Mouse (Mus musculus) G1E (cell line): ENCODE measurements around the gene Clca3a1. TPM values are rescaled to one million over a fixed set of nuclear protein-coding genes. Genes with fewer than 3 reads are reported as not detected.
"Not testable (repeated sequence)": the region's sequence is repeated elsewhere in the genome, so short reads cannot be mapped to it uniquely, and the experiment has no call there.

Experiments
- ATAC-seq: 2 replicates; pipeline ENCODE4 v1.8.0; 2016; ENCODE audit warnings: mild to moderate bottlenecking; ENCODE audit not compliant: insufficient number of reproducible peaks, poor library complexity, low FRiP score, severe bottlenecking; ENCODE audit errors: extremely low read depth
- DNase-seq: peaks from one replicate; pipeline ENCODE4 v3.0.0; 2012; ENCODE audit warnings: low spot score
- H3K27me3 ChIP-seq: 2 replicates; pipeline ENCODE4 v1.6.1; 2012; ENCODE audit warnings: mild to moderate bottlenecking, low read length, inconsistent platforms; ENCODE audit not compliant: insufficient read depth
- H3K36me3 ChIP-seq: replicated peaks from 2 replicates; pipeline ENCODE3; 2012; ENCODE audit warnings: mild to moderate bottlenecking, inconsistent platforms
- H3K4me1 ChIP-seq: 2 replicates; pipeline ENCODE4 v1.6.1; 2012; ENCODE audit warnings: low read depth, low read length, inconsistent platforms, mixed read lengths; ENCODE audit not compliant: insufficient read depth
- H3K4me3 ChIP-seq: 2 replicates; pipeline ENCODE4 v1.5.1; 2012; ENCODE audit warnings: low read depth, mild to moderate bottlenecking, inconsistent platforms, low read length, moderate library complexity, mixed read lengths
- H3K9me3 ChIP-seq: replicated peaks from 2 replicates; pipeline ENCODE4 v1.6.1; 2012; ENCODE audit warnings: inconsistent platforms
- CTCF ChIP-seq: IDR thresholded peaks from 2 replicates; pipeline ENCODE4 v1.5.1; 2012; ENCODE audit warnings: low read depth, low read length, inconsistent platforms, mixed read lengths
- GATA1 ChIP-seq: IDR thresholded peaks from 2 replicates; pipeline ENCODE4 v1.6.1; 2012; ENCODE audit warnings: borderline replicate concordance, low read length, inconsistent platforms, mixed read lengths
- GATA2 ChIP-seq: IDR thresholded peaks from 2 replicates; pipeline ENCODE4 v1.6.1; 2012; ENCODE audit warnings: low read depth, low read length, inconsistent platforms, borderline replicate concordance
- POLR2AphosphoS5 ChIP-seq: IDR thresholded peaks from 2 replicates; pipeline ENCODE4 v1.6.1; 2012; ENCODE audit warnings: low read depth, low read length, inconsistent platforms; ENCODE audit not compliant: insufficient replicate concordance
- TAL1 ChIP-seq: conservative IDR thresholded peaks from 2 replicates; pipeline ENCODE4 v1.6.1; 2012; ENCODE audit warnings: low read depth, low read length, inconsistent platforms, mixed read lengths
- polyA plus RNA-seq: library from polyadenylated mRNA; stranded (reverse); fragments of >175 nt; gene quantifications from 2 replicates; pipeline ENCODE4 v1.2.3, GENCODE M21; 2012
- total RNA-seq, 2 experiments: library from RNA; stranded (forward) in 1 of 2; stranded (reverse) in 1 of 2; fragments of 200-1000 nt in 1 of 2; fragments of >200 nt in 1 of 2; fragmentation: Nextera tagmentation in 1 of 2; gene quantifications; 2 replicates each; pipeline ENCODE4 v1.2.3; 2014 to 2017

The Clca3a1 gene
- 61.1 and 62.3 TPM in 2 replicates for total RNA-seq (2014; fragmentation: Nextera tagmentation)
- total RNA-seq (2017) = 19.8 and 21.0 TPM in 2 replicates
- polyA plus RNA-seq = 1.2 and 1.8 TPM in 2 replicates

DNA sequence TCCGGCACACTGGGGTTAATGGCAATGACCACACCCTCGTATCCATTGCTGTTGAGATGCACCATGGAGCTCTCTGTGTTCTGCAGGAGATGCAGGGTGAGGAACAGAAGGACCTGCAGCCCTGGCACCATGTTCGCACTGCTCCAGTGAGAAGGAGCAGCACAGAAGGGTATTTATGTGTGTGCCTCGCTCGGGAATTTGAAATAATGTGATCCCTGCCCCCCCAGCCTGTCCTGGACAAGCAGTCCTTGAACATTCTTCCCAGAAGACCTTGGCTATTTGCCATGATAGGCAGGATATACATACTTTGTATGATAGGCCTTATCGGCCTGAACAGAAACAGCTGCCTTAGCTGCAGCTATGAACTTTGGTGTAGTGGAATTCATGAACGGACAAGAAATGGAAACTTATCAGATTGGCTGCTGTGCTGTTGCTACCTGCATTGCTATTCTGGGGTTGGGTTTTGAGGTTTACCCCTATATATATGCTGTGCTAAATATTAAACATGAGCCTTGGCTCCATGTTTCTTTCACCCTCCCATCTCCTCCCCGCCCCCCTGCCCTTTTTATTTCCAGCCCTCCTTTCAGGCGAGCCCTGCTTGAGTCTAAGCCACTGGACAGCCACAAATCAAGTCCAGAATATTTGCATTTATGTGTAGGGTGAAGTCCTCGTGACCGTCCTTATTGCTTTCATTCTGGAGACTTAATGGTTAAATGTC lies at the start of gene Clca3a1:
Clca3a1 (minus strand) TSS at position 386 of the 718 bp plus-strand sequence.
- TF ChIP-seq CTCF (no peak), TAL1 (peak; percentile 71)
- H3K4me3 ChIP-seq = peak within 1 kb of the TSS; percentile 61
- peak; percentile 88 for ATAC-seq

DNA sequence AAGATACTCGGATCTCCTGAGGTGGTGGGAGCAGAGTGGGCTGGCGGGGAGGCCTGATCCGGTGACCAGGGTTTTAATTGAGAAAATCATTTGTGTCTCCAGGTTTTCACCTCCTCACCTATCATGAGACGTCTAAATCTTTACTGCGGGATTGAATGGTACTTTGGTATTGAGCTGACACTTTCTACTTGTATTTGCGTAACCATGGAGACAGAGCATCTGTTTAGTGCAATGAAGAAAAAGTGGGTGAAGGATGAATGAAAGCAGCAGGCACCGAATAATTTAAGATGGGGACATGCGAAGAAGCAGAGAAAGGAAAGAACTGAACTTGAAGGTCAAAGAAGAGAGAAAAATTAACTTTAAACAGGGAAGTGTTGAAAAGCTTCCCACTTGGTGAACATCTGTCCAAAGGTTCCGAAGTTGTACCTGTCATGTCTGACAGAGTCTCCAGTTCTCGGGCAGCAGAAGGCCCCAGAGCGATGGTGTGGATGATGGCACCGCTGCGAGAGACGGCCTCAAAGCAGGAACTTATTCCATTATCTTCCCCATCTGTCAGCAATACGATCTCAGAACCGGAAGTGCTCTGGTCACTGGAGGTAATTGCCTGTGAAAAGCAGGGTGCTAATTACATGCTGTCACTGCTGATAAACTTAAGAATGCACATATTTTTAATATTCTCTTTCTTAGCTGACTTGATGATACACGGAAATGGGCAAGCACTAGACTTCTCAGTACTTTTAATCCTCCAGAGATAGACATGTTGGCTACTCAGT lies 47.6 kb upstream of the Clca3a1 start:
- H3K36me3 ChIP-seq, H3K4me3 ChIP-seq, H3K9me3 ChIP-seq, H3K4me1 ChIP-seq, H3K27me3 ChIP-seq, DNase-seq: not testable (repeated sequence)
- ATAC-seq = peak; percentile 98

More for the DNA sequence above, at the start of gene Clca3a1:
- Histone ChIP-seq H3K27me3 (no peaks in the 10 kb centered on the region), H3K36me3 (peaks cover 9% of the 10 kb centered on the region), H3K9me3 (no peaks in the 10 kb centered on the region; the same call in 1 of the 2 replicates), H3K4me1 (peaks cover 24% of the 10 kb centered on the region)
- peak; percentile 15 for DNase-seq

DNA sequence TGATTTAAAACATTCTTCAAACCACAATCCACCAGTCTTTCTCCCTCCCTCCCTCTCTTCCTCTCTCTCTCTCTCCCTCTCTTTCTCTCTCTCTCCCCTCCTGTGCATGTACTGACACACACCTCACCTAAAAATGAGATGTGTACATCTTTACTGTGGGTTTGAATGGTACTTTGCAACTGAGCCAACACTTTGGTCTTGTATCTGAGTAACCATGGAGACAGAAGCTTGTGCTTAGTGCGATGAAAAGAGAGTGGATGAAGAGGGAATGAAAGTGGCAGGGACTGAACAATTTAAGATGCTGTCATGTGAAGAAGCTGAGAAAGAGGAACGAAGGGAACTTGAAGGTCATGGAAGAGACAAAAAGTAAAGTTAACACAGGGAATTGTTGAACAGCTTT lies 45.8 kb upstream of the Clca3a1 start:
- DNase-seq, H3K36me3 ChIP-seq, H3K4me1 ChIP-seq, H3K9me3 ChIP-seq, ATAC-seq, H3K27me3 ChIP-seq, H3K4me3 ChIP-seq: not testable (repeated sequence)

DNA sequence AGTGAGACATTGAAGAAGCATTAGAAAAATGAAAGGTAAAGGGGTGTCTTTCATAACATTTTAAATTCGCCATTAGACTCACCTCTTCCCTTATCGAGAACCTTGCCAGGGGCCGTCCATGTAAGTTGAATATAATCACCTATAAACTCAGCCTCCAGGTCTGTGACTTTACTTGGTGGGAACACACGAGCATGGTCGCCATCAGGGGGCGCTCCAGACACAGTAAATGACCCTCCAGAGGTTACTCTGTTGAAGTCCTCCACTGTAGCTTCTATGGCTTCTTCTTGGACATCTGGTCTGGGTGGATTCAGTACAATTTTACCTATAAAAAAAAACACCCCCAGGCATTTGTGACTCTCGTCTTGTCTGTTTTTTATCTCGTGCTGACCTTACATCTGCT lies 41.1 kb upstream of the Clca3a1 start:
- Histone ChIP-seq H3K27me3 (no peaks in the 10 kb centered on the region), H3K9me3 (no peaks in the 10 kb centered on the region), H3K4me3 (no peak overlapping the region), H3K4me1 (peaks cover 2% of the 10 kb centered on the region; the same call in 1 of the 2 replicates), H3K36me3 (no peaks in the 10 kb centered on the region)
- DNase-seq = no peak
- ATAC-seq = peak; percentile 70
- no peak for TF ChIP-seq TAL1
- peak; percentile 33; the same call in 1 of the 2 replicates for TF ChIP-seq CTCF

- TF ChIP-seq TAL1 (0 out of 2 replicates have a peak, but pooled peaks have one; percentile 9), GATA2 (no peak)
- no peaks in the 10 kb centered on the region for H3K27me3 ChIP-seq
- H3K4me3 ChIP-seq = peak overlapping the region; percentile 27; the same call in 1 of the 2 replicates
- H3K4me1 ChIP-seq = peaks cover 38% of the 10 kb centered on the region
- H3K36me3 ChIP-seq = no peaks in the 10 kb centered on the region
- DNase-seq (no peak), ATAC-seq (peak; percentile 70)
- no peaks in the 10 kb centered on the region for H3K9me3 ChIP-seq
Observed at GRCm38 (mm10) chr3:144785181-144786148, 24.7 kb upstream of the Clca3a1 start.

GRCm38 (mm10) chr3:144765161-144765560 lies 4.4 kb upstream of the Clca3a1 start:
- DNase-seq = no peak
- H3K4me3 ChIP-seq = no peak overlapping the region
- no peak for TF ChIP-seq GATA2
- no peak for TF ChIP-seq GATA1
- H3K4me1 ChIP-seq = peaks cover 11% of the 10 kb centered on the region
- no peak for ATAC-seq
- H3K27me3 ChIP-seq = no peaks in the 10 kb centered on the region
- no peaks in the 10 kb centered on the region for H3K36me3 ChIP-seq
- H3K9me3 ChIP-seq = no peaks in the 10 kb centered on the region; the same call in 1 of the 2 replicates

DNA sequence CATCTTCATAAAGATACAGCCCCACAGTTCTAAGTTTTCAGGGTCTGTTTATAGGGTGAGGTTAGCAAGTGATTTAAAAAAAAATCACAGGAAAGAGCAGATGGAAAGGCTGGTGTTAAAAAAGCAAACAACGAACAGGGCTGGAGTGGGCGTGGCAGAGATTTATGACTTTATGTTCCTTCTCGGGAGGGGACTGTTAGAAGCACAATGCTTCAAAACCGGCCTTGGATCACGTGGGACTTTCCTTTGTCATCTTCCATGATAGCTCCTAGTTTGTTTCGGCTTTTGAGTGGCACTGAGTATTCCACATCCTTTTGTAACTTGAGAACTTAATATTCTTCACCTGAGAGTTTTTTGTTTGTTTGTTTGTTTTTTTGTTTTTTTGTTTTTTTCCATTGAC lies 677 bp upstream of the Clca3a1 start:
- DNase-seq (no peak), ATAC-seq (no peak)
- H3K36me3 ChIP-seq = peaks cover 6% of the 10 kb centered on the region
- no peaks in the 10 kb centered on the region; the same call in 1 of the 2 replicates for H3K9me3 ChIP-seq
- no peaks in the 10 kb centered on the region for H3K27me3 ChIP-seq
- peaks cover 24% of the 10 kb centered on the region for H3K4me1 ChIP-seq
- TF ChIP-seq GATA1 (no peak), GATA2 (no peak), TAL1 (no peak), CTCF (no peak), POLR2AphosphoS5 (no peak)
- H3K4me3 ChIP-seq = no peak overlapping the region; the same call in 1 of the 2 replicates
